Mouse (Mus musculus): ENCODE results near the gene Pnpla5.
"Not testable (repeated sequence)": the region's sequence is repeated elsewhere in the genome, so short reads cannot be mapped to it uniquely, and the experiment has no call there.

Gene Pnpla5

DNA sequence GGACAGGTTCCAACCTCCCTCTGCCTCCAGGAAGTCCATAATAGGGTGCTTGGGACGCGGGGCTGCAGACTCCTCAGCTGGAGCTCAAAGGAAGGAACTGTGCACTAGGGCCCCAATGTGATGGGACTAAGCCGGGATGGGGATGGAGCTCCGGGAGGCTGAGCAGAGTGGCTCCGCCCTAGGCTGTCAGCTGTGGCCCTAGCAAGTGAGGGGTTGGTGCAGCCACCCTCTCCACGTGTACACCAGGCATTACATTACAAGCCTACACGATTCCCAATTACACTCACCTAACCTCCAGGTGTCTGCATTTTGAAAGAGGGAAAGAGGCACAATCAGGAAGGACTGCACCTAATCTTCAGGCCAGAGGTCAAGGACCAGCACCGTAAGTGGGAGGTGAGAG lies at the start of gene Pnpla5:
Gene Pnpla5 (minus strand): TSS at position 101 of the 400 bp plus-strand sequence.
- no peak for DNase-seq (ENCODE audit: low read depth, low spot score)
- H3K36me3 ChIP-seq (ENCODE audit: control insufficient read depth, insufficient read depth, low read length, poor library complexity, severe bottlenecking), result no peaks in the 10 kb centered on the region
- no peaks in the 10 kb centered on the region for H3K27me3 ChIP-seq (ENCODE audit: control insufficient read depth, insufficient read depth, low read length, poor library complexity, severe bottlenecking)

DNA sequence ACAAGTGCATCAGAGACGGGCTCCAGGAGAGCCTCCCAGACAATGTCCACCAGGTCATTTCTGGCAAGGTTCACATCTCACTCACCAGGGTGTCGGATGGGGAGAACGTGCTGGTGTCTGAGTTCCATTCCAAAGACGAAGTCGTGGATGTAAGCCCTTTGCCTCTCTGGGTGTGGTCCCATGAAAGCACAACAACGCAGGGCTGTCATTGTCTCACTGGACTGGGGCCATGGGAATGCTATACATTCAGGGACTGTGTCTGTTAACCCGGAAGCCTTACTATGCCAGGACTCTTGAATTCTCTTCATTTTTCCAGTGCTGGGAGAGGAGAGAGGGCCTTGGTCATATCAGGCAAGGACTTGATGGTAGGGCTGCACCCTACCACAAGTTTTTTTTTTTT lies 48.2 kb upstream of the Pnpla5 start:
- Histone ChIP-seq H3K36me3 (ENCODE audit: control insufficient read depth, insufficient read depth, low read length, poor library complexity, severe bottlenecking) (no peaks in the 10 kb centered on the region), H3K27me3 (ENCODE audit: control insufficient read depth, insufficient read depth, low read length, poor library complexity, severe bottlenecking) (peaks cover 2% of the 10 kb centered on the region)
- DNase-seq (ENCODE audit: low read depth, low spot score), result no peak

DNA sequence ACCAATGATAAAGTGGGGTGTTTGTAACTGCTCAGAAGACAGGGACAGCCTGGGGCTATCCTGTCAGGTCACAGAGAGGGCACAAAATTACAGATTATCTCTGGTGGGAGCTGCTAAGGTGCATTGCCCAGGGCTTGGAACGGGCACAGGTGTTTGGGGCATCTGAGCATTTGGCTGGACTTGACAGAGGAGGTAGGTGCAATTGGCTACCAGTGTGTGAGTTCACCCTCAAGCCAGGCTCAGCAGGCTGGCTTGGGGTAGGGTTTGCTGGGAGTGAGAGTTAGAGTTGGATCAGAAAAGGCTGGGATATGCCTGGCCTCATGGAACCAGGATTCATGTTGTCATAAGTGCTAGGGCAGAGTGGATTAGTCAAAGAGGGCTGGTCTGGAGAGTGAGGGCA lies 46.5 kb upstream of the Pnpla5 start:
- peaks cover 2% of the 10 kb centered on the region; the same call in 1 of the 2 replicates for H3K27me3 ChIP-seq (ENCODE audit: control insufficient read depth, insufficient read depth, low read length, poor library complexity, severe bottlenecking)
- no peak for DNase-seq (ENCODE audit: low read depth, low spot score)
- no peaks in the 10 kb centered on the region for H3K36me3 ChIP-seq (ENCODE audit: control insufficient read depth, insufficient read depth, low read length, poor library complexity, severe bottlenecking)

DNA sequence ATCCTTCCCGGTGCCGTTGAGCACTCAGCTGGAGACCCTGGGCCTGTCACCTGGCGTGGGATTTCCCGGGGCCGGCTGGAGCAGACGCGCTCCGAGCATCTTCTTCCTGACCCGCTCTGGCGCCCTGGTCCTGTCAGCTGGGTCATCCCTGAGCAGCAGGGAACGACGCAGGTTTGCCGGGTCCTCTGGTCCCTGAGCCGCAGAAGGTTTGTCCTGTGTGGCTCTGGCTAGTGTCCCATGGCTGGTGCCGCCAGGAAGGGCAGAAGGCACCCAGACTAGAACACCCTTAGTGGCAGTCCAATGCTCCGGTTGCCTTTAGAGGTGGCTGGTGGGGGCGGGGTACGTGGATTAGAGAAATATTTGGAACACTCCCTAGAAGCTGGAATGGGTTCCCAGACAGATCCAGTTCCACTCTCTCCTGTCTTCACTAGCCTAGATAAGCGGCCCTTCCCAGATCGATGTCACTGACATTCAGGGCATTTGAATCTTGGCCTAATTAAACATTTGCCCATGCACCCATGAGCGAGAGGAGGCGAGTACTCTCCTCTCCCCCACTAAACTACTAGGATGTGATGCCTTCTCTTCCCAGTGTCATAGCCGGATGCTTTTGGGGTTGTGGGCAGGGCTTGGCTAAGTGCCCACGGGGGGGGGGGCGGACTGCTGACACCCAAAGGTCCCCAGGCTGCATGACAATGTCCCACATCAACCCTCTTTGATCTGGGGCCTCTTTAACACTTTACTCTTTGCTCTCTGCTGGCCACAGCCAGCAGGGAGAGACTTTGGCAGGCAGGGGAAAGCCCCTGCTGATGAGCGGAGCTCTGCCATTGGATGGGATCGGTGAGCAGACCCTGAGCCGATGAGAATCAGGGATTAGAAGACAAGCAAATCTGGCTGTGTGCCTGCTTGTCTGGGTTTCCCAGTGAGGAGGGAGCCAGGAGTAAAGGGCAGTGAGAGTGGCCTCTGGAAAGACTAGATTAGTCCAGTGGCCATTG lies 45.5 kb upstream of the Pnpla5 start:
- no peak for DNase-seq (ENCODE audit: low read depth, low spot score)
- Histone ChIP-seq H3K27me3 (ENCODE audit: control insufficient read depth, insufficient read depth, low read length, poor library complexity, severe bottlenecking) (peaks cover 2% of the 10 kb centered on the region; the same call in 1 of the 2 replicates), H3K36me3 (ENCODE audit: control insufficient read depth, insufficient read depth, low read length, poor library complexity, severe bottlenecking) (no peaks in the 10 kb centered on the region)

DNA sequence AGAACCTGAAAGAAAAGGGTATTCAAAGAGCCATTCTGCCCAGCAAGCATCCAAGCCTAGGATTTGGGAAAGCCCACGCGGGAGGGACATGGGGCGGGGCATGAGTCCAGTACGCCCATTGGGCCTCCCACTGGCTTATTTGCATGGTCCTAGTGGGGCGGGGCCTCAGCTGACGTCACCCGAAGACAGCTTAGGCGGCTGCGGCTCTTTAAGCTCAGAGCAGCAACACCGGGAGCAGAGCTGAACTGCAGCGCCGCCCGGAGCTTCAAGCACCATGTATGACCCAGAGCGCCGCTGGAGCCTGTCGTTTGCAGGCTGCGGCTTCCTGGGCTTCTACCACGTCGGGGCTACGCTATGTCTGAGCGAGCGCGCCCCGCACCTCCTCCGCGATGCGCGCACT lies 44.6 kb upstream of the Pnpla5 start, which contains the start of gene Pnpla3:
Gene Pnpla3 (plus strand): TSS at position 238 of the 400 bp plus-strand sequence.
- Histone ChIP-seq H3K36me3 (ENCODE audit: control insufficient read depth, insufficient read depth, low read length, poor library complexity, severe bottlenecking) (no peaks in the 10 kb centered on the region), H3K27me3 (ENCODE audit: control insufficient read depth, insufficient read depth, low read length, poor library complexity, severe bottlenecking) (peaks cover 2% of the 10 kb centered on the region; the same call in 1 of the 2 replicates)
- peak; percentile 47 for DNase-seq (ENCODE audit: low read depth, low spot score)

DNA sequence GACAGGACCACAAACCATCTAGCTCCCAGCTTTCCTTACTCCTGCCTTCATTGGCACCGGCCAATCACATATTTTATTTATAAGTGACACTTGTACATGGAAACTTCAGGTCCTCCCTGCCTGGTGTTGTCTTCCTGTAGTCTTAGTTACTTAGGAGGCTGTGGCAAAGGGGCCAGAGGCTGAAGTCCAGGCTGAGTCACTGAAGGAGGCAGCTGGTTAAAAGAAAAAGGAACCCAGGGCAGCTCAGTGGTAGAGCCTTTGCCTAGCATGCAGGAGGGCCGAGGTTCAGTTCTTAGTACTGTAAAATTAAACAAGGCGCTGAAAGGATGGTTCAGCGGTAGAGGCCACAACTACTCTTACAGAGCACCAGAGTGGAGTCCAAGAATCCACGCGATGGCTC lies 43.8 kb upstream of the Pnpla5 start:
- no peak for DNase-seq (ENCODE audit: low read depth, low spot score)
- peaks cover 2% of the 10 kb centered on the region; the same call in 1 of the 2 replicates for H3K27me3 ChIP-seq (ENCODE audit: control insufficient read depth, insufficient read depth, low read length, poor library complexity, severe bottlenecking)
- H3K36me3 ChIP-seq (ENCODE audit: control insufficient read depth, insufficient read depth, low read length, poor library complexity, severe bottlenecking), result no peaks in the 10 kb centered on the region

DNA sequence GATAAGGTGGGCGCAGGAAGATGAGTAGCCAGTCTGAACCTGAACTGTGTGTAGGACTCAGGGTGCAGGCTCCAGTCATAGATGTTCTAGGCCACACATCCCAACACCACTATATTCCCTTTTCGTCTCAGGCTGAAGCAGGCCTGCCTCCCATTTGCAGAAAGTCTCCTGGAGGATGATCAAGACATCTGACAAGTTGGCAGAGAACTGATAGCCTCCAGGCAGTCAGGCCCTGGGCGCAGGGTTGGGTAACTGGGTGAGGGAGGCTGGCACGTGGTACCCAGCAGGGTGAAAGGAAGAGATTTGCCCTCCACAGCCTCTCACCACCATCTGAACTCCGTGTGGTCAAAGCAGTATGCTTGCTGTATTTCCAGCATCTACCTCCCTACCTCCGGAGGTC lies 38.9 kb upstream of the Pnpla5 start:
- DNase-seq (ENCODE audit: low read depth, low spot score), result no peak
- H3K27me3 ChIP-seq (ENCODE audit: control insufficient read depth, insufficient read depth, low read length, poor library complexity, severe bottlenecking), result no peaks in the 10 kb centered on the region
- H3K36me3 ChIP-seq (ENCODE audit: control insufficient read depth, insufficient read depth, low read length, poor library complexity, severe bottlenecking), result no peaks in the 10 kb centered on the region

DNA sequence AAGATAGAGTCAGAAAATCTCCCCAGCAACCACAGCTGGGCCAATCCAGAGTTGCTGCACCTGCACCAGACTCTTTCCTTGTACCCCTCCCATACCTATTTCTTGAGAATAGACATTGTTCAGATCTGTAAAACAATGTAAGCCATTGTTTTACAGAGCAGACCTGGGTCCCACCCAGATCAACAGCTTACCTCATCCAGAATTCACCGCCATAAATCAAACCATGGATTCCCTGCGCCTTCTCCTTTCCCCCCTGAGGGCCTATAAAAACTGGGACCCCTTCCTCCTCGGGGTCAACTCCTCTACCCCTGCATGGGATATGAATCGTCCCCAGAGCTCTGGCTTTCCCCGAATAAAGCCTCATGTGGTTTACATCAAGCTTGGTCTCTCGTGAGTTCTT lies 34.6 kb upstream of the Pnpla5 start:
- not testable (repeated sequence) for DNase-seq (ENCODE audit: low read depth, low spot score); H3K27me3 ChIP-seq (ENCODE audit: control insufficient read depth, insufficient read depth, low read length, poor library complexity, severe bottlenecking); H3K36me3 ChIP-seq (ENCODE audit: control insufficient read depth, insufficient read depth, low read length, poor library complexity, severe bottlenecking)

DNA sequence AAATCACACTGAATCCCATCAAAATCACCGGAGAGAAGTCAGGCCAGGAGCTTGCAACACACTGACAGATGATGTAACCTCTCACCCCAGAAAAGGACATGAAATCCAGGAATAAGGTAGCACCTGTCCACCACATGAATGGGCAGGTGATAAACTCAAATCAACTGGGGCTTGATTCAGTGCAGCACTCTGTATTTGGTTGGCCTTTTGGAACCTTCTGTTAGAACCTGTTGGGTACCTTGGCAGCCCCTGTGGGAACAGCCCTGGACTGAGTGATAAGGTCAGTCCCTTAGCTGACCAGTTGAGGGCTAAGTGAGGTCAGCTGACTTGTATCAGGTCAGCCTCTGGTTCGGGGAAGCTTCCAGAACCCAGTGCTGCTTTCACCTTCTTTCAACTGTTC lies 33.2 kb upstream of the Pnpla5 start:
- Histone ChIP-seq H3K36me3 (ENCODE audit: control insufficient read depth, insufficient read depth, low read length, poor library complexity, severe bottlenecking) (no peaks in the 10 kb centered on the region), H3K27me3 (ENCODE audit: control insufficient read depth, insufficient read depth, low read length, poor library complexity, severe bottlenecking) (no peaks in the 10 kb centered on the region)
- no peak for DNase-seq (ENCODE audit: low read depth, low spot score)

DNA sequence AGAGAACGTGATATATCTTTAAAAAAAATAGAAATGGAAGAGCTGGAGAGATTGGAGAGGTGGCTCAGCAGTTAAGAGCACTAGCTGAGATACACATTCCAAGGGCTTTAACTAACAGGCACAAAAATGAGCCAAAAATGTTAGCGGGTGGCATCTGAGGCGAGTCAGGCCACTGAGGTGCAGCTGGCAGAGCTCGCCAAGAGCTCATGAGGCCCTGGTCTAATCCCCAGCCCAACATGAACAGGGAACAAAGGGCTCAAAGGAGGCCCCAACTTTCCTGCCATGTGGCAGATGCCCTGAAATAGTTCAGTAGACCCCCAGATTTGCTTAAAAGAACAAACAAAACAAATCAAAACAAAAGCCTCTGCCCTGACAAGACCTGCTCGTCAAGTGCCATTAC lies 18.0 kb upstream of the Pnpla5 start:
- no peak for DNase-seq (ENCODE audit: low read depth, low spot score)
- no peaks in the 10 kb centered on the region for H3K36me3 ChIP-seq (ENCODE audit: control insufficient read depth, insufficient read depth, low read length, poor library complexity, severe bottlenecking)

DNA sequence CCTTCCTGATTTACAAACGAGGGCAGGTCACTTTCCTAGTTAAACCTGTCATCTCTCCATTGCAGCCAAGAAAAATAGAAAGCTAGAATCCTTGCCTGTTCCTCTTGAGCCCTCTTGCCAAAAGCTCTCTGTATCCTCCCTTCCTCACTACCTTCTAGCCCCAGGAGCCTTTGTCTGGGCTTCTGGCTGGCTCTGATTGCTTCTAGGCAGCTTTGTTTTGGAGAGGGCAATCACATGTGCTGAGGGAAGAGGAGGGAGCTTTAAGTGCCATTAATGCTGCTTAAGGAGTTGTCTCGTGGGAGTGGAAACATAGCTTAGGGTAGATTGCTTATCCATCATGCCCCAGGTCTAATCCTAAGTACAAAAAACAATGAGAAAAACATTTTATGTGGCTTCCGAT lies 17.1 kb upstream of the Pnpla5 start:
- H3K27me3 ChIP-seq (ENCODE audit: control insufficient read depth, insufficient read depth, low read length, poor library complexity, severe bottlenecking), result no peaks in the 10 kb centered on the region
- DNase-seq (ENCODE audit: low read depth, low spot score), result no peak
- no peaks in the 10 kb centered on the region for H3K36me3 ChIP-seq (ENCODE audit: control insufficient read depth, insufficient read depth, low read length, poor library complexity, severe bottlenecking)

More for the DNA sequence above, 18.0 kb upstream of the Pnpla5 start:
- no peaks in the 10 kb centered on the region for H3K27me3 ChIP-seq (ENCODE audit: control insufficient read depth, insufficient read depth, low read length, poor library complexity, severe bottlenecking)

DNA sequence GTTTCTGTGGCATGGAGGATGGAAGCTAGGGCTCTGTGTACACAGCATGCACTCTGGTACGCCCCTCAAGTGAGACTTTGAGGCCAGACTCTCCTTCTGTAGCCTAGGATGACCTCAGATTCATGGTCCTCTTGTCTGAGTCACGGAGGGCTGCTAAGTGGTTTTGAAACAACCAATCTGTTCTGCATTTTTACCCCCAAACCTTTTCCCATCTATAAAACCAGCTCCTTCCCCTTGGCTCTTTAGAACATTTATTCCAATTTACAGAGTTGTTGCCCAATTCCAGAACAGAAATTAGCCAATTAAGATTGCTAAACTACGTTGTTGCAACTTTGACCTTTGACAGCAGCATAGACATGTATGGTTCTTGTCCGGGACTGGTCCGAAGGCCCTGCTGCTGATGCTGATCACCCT lies 16.6 kb upstream of the Pnpla5 start:
- Histone ChIP-seq H3K36me3 (ENCODE audit: control insufficient read depth, insufficient read depth, low read length, poor library complexity, severe bottlenecking) (no peaks in the 10 kb centered on the region), H3K27me3 (ENCODE audit: control insufficient read depth, insufficient read depth, low read length, poor library complexity, severe bottlenecking) (no peaks in the 10 kb centered on the region)
- no peak for DNase-seq (ENCODE audit: low read depth, low spot score)

DNA sequence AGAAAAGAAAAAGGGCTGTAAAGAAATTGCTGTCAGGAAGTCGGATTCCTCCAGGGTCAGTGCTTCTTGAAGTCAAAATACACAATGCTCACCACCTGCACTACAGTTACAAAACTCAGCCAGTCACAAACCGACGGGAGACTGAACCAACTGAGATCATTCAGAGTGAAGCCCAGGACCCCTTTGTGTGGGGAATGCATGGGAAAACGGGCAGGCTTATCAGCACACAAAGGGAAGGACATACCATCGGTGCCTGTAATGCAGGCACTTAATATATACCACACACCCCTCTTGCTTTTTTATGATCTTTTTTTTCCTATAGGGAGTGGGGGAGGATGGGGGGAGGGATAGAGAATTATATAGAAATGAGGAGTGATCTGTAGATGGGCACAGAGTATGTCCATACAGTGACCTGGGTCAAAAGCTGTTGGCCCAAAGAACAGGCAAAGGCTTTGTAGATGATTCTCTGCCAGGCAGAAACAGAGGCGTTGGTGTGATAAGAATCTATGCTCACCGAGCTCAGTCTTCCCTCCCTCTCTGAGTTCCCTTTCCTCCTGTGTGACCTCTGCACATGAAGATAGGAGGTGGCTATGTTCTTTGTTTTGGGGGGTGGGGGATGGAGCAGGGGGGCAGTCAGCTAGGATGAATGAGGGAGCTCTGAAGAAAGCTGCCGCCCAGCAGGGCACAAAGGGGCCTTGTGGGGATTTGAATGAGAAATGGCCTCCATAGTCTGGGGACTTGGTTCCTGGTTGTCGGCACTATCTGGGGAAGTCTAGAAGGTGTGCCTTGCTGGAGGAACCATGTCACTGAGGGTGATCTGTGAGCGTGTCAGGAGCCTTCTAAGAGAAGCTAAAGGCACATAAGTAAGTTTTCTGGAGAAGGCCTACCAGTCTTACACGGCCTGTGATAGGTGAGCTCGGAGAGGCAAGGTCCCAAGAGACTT lies 13.8 kb upstream of the Pnpla5 start:
- no peaks in the 10 kb centered on the region for H3K36me3 ChIP-seq (ENCODE audit: control insufficient read depth, insufficient read depth, low read length, poor library complexity, severe bottlenecking)
- H3K27me3 ChIP-seq (ENCODE audit: control insufficient read depth, insufficient read depth, low read length, poor library complexity, severe bottlenecking), result no peaks in the 10 kb centered on the region
- DNase-seq (ENCODE audit: low read depth, low spot score), result no peak

DNA sequence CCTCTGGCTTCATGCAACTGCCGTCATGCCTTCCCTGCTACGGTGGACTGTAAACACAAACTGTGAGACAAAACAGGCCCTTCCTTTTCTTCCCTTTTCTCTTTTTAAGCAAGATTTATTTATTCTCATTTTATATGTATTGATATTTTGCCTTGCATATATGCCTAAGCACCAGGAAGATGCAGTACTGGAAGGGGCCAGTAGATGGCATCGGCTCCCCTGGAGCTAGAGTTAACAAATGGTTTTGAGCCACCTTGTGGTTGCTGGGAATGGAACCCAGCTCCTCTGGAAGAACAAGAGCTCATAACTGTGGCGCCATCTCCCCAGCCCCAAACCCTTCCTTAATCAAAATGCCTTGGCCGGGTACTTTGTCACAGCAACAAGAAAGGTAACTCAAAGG lies 12.5 kb upstream of the Pnpla5 start:
- peak; percentile 65 for DNase-seq (ENCODE audit: low read depth, low spot score)
- Histone ChIP-seq H3K36me3 (ENCODE audit: control insufficient read depth, insufficient read depth, low read length, poor library complexity, severe bottlenecking) (no peaks in the 10 kb centered on the region), H3K27me3 (ENCODE audit: control insufficient read depth, insufficient read depth, low read length, poor library complexity, severe bottlenecking) (no peaks in the 10 kb centered on the region)

DNA sequence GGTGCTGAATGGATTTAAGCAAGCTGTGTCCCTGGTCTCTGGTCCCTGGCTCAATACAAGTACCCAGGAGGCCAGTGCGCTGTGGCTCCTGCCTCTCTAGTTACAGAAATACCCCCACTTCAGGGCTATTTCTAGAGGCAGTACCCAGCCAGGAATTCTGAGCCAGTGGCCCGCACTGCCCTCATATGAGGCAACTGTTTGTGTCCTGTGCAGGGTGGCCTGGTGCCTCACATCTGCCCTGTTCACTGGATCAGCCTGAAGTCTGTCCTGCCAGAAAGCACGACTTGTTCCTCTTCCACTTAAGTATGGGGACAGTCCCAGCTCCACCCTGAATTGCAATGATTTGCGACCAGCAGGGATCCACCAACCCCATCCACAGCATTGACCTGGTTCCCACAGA lies 10.5 kb upstream of the Pnpla5 start:
- Histone ChIP-seq H3K36me3 (ENCODE audit: control insufficient read depth, insufficient read depth, low read length, poor library complexity, severe bottlenecking) (no peaks in the 10 kb centered on the region), H3K27me3 (ENCODE audit: control insufficient read depth, insufficient read depth, low read length, poor library complexity, severe bottlenecking) (no peaks in the 10 kb centered on the region)
- no peak for DNase-seq (ENCODE audit: low read depth, low spot score)
